Mouse (Mus musculus) embryonic fibroblast, embryonic 13.5 days (primary cell): ENCODE results near the gene Insrr. TPM values are rescaled to one million over a fixed set of nuclear protein-coding genes. Genes with fewer than 3 reads are reported as not detected.

Experiments used
- H3K27ac ChIP-seq: 2 replicates; pipeline ENCODE4 v1.5.1; 2012; ENCODE audit warnings: low read length, control low read depth, inconsistent platforms; ENCODE audit not compliant: insufficient read depth
- H3K4me1 ChIP-seq: 2 replicates; pipeline ENCODE4 v1.6.1; 2011; ENCODE audit warnings: low read length; ENCODE audit not compliant: control insufficient read depth, insufficient read depth
- H3K4me3 ChIP-seq: 2 replicates; pipeline ENCODE4 v1.5.1; 2011; ENCODE audit warnings: mild to moderate bottlenecking, control low read depth, low read length; ENCODE audit not compliant: insufficient read depth
- CTCF ChIP-seq: IDR thresholded peaks from 2 replicates; pipeline ENCODE4 v1.5.1; 2011; ENCODE audit warnings: mild to moderate bottlenecking, control low read depth, low read length, moderate library complexity, borderline replicate concordance; ENCODE audit not compliant: insufficient read depth
- POLR2A ChIP-seq: IDR thresholded peaks from 2 replicates; pipeline ENCODE4 v1.6.1; 2011; ENCODE audit warnings: low read depth, mild to moderate bottlenecking, control low read depth, low read length, moderate library complexity
- polyA plus RNA-seq: library from polyadenylated mRNA; stranded (reverse); fragments of >200 nt; gene quantifications from 2 replicates; pipeline ENCODE4 v1.2.4, GENCODE M21; 2011; ENCODE audit warnings: low read depth; ENCODE audit not compliant: missing spikeins, insufficient read length

Insrr gene
- not detected in 2 replicates for polyA plus RNA-seq

DNA sequence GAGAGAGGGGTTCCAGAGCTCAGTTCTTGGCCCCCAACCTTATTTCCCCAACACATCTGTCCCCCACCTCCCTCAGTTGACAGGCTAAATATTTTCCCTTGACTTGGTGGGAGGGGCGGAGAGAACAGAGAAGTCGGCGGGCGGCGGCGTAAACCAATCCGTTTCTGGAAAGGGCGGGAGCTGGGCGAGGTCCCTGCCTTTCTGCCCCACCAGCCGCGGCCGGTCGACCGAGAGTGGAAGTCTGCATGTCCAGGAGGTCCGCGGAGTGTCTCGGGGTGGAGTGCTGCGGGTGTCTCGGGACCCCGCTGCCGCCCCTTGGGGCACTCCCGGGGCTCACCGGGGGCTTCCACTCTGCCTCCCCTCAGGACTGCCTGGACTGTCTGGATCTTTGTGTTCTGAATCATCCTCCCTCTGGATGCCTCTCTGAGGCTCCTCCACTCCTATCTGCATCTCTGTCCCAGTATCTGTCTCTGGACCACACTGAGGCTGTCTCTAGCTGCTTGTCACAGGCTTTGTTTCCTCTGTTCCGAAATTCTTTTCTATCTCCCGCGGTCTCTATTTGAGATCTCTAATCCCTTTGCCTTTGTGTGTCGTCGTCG, at the start of gene Insrr:
Gene Insrr, plus strand, starts transcription at position 216 of the 599 bp plus-strand sequence.
- Histone ChIP-seq H3K4me1 (0 out of 2 replicates have a peak, but pooled peaks cover 3% of the 10 kb centered on the region), H3K27ac (no peak within 1 kb of the TSS), H3K4me3 (peak within 1 kb of the TSS; percentile 42)
- TF ChIP-seq CTCF (no peak), POLR2A (no peak)

- no peak within 1 kb of the TSS for H3K4me3 ChIP-seq
- no peaks in the 10 kb centered on the region for H3K4me1 ChIP-seq
- no peak for TF ChIP-seq POLR2A
- no peak for TF ChIP-seq CTCF
- no peak within 1 kb of the TSS for H3K27ac ChIP-seq
These were observed 48.3 kb upstream of the Insrr start, which contains the start of gene Lrrc71 for GRCm38 (mm10) chr3:87748431-87748830. Lrrc71 (minus strand) TSS chr3:87748625.

DNA sequence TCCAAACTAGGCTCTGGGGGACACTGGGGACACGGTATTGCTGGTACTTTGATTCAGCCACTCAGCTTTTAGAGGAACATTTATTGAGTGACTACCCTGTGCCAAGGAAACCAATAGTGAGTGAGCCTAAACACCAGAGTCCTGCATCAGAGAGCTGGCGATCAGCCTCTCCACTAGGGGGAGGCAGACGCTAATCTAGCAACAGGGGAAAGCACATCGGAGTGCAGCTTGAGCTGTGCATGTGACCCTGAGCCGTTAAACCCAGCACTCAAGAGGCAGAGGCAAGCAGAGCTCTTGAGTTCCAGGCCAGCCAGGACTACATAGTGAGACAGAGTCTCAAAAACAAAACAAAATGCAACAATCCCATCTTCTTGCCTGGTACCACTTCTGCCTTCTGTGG, 47.7 kb upstream of the Insrr start:
- no peak overlapping the region for H3K4me3 ChIP-seq

DNA sequence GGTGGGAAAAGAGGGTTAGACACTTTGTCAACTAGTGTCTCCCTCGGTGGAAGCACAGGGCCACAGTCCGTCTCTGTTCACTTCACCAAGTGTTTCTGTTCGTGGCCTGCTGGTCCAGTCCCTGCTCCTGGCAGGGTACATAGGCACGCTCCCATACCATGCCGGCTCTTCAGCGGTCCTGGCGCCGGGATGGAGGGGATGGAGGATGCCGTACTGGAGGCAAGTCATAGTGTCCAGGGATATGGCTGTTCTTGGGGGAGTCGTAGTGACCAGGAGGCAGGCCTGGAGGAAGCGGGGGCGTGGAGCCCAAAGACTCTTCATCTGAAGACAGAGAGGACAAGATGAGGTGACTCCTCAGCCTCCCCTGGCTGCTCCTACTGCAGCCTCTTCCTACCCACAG, 46.8 kb upstream of the Insrr start:
- no peak overlapping the region for H3K4me3 ChIP-seq
- no peak overlapping the region for H3K27ac ChIP-seq
- no peak for TF ChIP-seq POLR2A
- no peak for TF ChIP-seq CTCF
- no peaks in the 10 kb centered on the region for H3K4me1 ChIP-seq

More for the DNA sequence above, 47.7 kb upstream of the Insrr start:
- Histone ChIP-seq H3K4me1 (no peaks in the 10 kb centered on the region), H3K27ac (no peak overlapping the region)
- TF ChIP-seq POLR2A (no peak), CTCF (peak; percentile 94)

GRCm38 (mm10) chr3:87752567-87752966, 44.2 kb upstream of the Insrr start:
- Histone ChIP-seq H3K4me3 (no peak overlapping the region), H3K4me1 (no peaks in the 10 kb centered on the region), H3K27ac (no peak overlapping the region)
- TF ChIP-seq POLR2A: no peak
- no peak for TF ChIP-seq CTCF

GRCm38 (mm10) chr3:87753829-87754228, 42.9 kb upstream of the Insrr start:
- H3K4me3 ChIP-seq: no peak overlapping the region
- H3K4me1 ChIP-seq: 0 out of 2 replicates have a peak, but pooled peaks cover 1% of the 10 kb centered on the region
- no peak for TF ChIP-seq CTCF
- TF ChIP-seq POLR2A: no peak
- no peak overlapping the region for H3K27ac ChIP-seq

DNA sequence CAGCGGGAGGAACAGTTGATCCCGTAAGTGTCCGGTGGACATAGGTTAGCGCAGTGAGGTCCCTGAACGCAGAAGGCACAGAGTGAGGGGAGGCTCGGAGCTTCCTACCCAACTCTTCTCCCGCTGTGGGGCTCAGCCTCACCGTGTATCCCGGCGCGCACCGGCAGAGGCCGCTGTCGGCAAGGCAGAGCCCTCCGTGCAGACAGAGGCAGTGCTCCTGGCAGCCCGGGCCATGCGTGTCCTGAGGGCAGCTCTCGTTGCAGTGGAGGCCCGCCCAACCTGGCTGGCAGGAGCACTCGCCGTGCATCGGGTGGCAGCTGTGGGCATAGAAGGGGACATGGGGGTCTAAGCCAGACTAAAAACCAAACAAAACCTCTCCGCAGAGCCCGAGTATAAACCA, 40.8 kb upstream of the Insrr start:
- Histone ChIP-seq H3K27ac (no peak overlapping the region), H3K4me3 (no peak overlapping the region), H3K4me1 (peaks cover 7% of the 10 kb centered on the region; the same call in 1 of the 2 replicates)
- no peak for TF ChIP-seq POLR2A
- TF ChIP-seq CTCF: peak; percentile 99

DNA sequence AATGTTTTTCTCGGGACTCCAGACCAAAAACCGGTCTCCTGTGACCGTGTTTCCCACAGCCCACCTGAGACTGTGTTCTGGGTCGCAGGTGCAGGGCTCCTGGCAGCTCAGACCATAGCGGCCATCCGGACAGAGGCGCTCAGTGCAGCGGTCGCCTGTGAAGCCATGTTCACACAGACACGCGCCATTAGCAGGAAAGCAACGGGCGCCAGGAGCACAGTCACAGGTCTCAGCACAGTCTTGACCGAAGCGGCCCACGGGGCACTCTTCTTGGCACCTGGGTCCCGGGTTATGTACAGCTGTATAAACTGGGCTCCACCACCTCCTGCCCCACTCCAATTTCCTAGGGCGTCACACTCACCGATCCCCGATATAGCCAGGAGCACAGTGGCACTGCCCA, 40.3 kb upstream of the Insrr start:
- TF ChIP-seq CTCF: no peak
- no peak for TF ChIP-seq POLR2A
- Histone ChIP-seq H3K27ac (no peak overlapping the region), H3K4me3 (no peak overlapping the region), H3K4me1 (peaks cover 11% of the 10 kb centered on the region)

DNA sequence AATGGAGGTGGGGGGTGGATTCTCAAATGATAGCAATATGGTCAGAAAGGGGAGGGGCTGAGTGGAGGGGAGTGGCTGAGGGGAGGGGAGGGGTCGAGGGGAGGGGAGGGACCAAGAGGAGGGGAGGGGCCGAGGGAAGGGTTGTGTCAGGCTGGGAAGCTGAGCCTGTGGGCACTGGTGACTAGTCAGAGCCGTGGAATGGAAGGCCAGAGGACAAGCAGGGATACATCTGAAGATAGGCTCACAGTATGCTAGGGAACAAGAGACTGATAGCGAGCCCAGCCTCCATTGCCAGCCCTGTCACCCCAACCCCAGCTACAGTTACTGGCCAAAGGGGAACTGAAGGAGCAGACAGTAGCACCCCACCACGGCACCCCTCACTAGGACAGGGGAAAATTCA, 38.1 kb upstream of the Insrr start:
- H3K4me3 ChIP-seq: no peak overlapping the region
- peak overlapping the region; percentile 19; the same call in 1 of the 2 replicates for H3K27ac ChIP-seq
- H3K4me1 ChIP-seq: peaks cover 20% of the 10 kb centered on the region
- TF ChIP-seq CTCF (no peak), POLR2A (peak; percentile 64; the same call in 1 of the 2 replicates)
